Mouse (Mus musculus): ENCODE results near the gene Sigmar1. TPM values are rescaled to one million over a fixed set of nuclear protein-coding genes. Genes with fewer than 3 reads are reported as not detected.

The Sigmar1 gene
- polyA plus RNA-seq, 1 experiment, result 83.9 TPM

- TF ChIP-seq POLR2A (IDR thresholded peaks at IDR 0.05; ENCODE audit: extremely low read depth, insufficient read depth, low read length), result no peak
- TF ChIP-seq CTCF (IDR thresholded peaks at IDR 0.05; ENCODE audit: extremely low read depth, insufficient read depth, low read length), result no peak
- no peak overlapping the region for H3K4me3 ChIP-seq (ENCODE audit: insufficient read depth, low read length)
- H3K27ac ChIP-seq (ENCODE audit: insufficient read depth, low read length), result no peak overlapping the region
- H3K4me1 ChIP-seq (ENCODE audit: control insufficient read depth, insufficient read depth, low read length), result peaks cover 2% of the 10 kb centered on the region; the same call in 1 of the 2 replicates
Measured at GRCm38 (mm10) chr4:41726826-41727621, 28.9 kb downstream of the Sigmar1 start.

GRCm38 (mm10) chr4:41722918-41723351 lies 33.0 kb downstream of the Sigmar1 start, which contains the start of gene Dctn3:
TSS of gene Dctn3 (minus strand) at chr4:41723170.
- Histone ChIP-seq H3K4me3 (ENCODE audit: insufficient read depth, low read length) (peak within 1 kb of the TSS; percentile 86), H3K27ac (ENCODE audit: insufficient read depth, low read length) (no peak within 1 kb of the TSS), H3K4me1 (ENCODE audit: control insufficient read depth, insufficient read depth, low read length) (peaks cover 5% of the 10 kb centered on the region; the same call in 1 of the 2 replicates)
- TF ChIP-seq CTCF (IDR thresholded peaks at IDR 0.05; ENCODE audit: extremely low read depth, insufficient read depth, low read length) (no peak), POLR2A (IDR thresholded peaks at IDR 0.05; ENCODE audit: extremely low read depth, insufficient read depth, low read length) (peak; percentile 96)

- TF ChIP-seq POLR2A (IDR thresholded peaks at IDR 0.05; ENCODE audit: extremely low read depth, insufficient read depth, low read length), result no peak
- H3K4me3 ChIP-seq (ENCODE audit: insufficient read depth, low read length), result no peak overlapping the region
Measured at GRCm38 (mm10) chr4:41716834-41717233, 39.1 kb downstream of the Sigmar1 start.

GRCm38 (mm10) chr4:41715596-41715995 lies 40.4 kb downstream of the Sigmar1 start:
- Histone ChIP-seq H3K4me1 (ENCODE audit: control insufficient read depth, insufficient read depth, low read length) (peaks cover 4% of the 10 kb centered on the region; the same call in 1 of the 2 replicates), H3K4me3 (ENCODE audit: insufficient read depth, low read length) (no peak overlapping the region)
- TF ChIP-seq CTCF (IDR thresholded peaks at IDR 0.05; ENCODE audit: extremely low read depth, insufficient read depth, low read length), result peak; percentile 51
- TF ChIP-seq POLR2A (IDR thresholded peaks at IDR 0.05; ENCODE audit: extremely low read depth, insufficient read depth, low read length), result no peak

More at GRCm38 (mm10) chr4:41716834-41717233, 39.1 kb downstream of the Sigmar1 start:
- peaks cover 6% of the 10 kb centered on the region; the same call in 1 of the 2 replicates for H3K4me1 ChIP-seq (ENCODE audit: control insufficient read depth, insufficient read depth, low read length)
- no peak overlapping the region for H3K27ac ChIP-seq (ENCODE audit: insufficient read depth, low read length)

GRCm38 (mm10) chr4:41715082-41715481 lies 40.9 kb downstream of the Sigmar1 start:
- no peak overlapping the region for H3K27ac ChIP-seq (ENCODE audit: insufficient read depth, low read length)
- TF ChIP-seq POLR2A (IDR thresholded peaks at IDR 0.05; ENCODE audit: extremely low read depth, insufficient read depth, low read length) (no peak), CTCF (IDR thresholded peaks at IDR 0.05; ENCODE audit: extremely low read depth, insufficient read depth, low read length) (no peak)

More at GRCm38 (mm10) chr4:41715596-41715995, 40.4 kb downstream of the Sigmar1 start:
- no peak overlapping the region for H3K27ac ChIP-seq (ENCODE audit: insufficient read depth, low read length)

GRCm38 (mm10) chr4:41714276-41714675 lies 41.7 kb downstream of the Sigmar1 start:
- H3K4me3 ChIP-seq (ENCODE audit: insufficient read depth, low read length), result peak overlapping the region; percentile 85; the same call in 1 of the 2 replicates
- H3K4me1 ChIP-seq (ENCODE audit: control insufficient read depth, insufficient read depth, low read length), result peaks cover 4% of the 10 kb centered on the region; the same call in 1 of the 2 replicates
- peak; percentile 83 for TF ChIP-seq CTCF (IDR thresholded peaks at IDR 0.05; ENCODE audit: extremely low read depth, insufficient read depth, low read length)
- peak; percentile 22; the same call in 1 of the 2 replicates for TF ChIP-seq POLR2A (IDR thresholded peaks at IDR 0.05; ENCODE audit: extremely low read depth, insufficient read depth, low read length)
- H3K27ac ChIP-seq (ENCODE audit: insufficient read depth, low read length), result no peak overlapping the region

More at GRCm38 (mm10) chr4:41715082-41715481, 40.9 kb downstream of the Sigmar1 start:
- Histone ChIP-seq H3K4me1 (ENCODE audit: control insufficient read depth, insufficient read depth, low read length) (peaks cover 4% of the 10 kb centered on the region; the same call in 1 of the 2 replicates), H3K4me3 (ENCODE audit: insufficient read depth, low read length) (no peak overlapping the region)

GRCm38 (mm10) chr4:41713197-41714067 lies 42.5 kb downstream of the Sigmar1 start, which contains the start of gene Rpp25l:
TSS of gene Rpp25l (minus strand) at chr4:41713534.
- peak within 1 kb of the TSS; percentile 74 for H3K27ac ChIP-seq (ENCODE audit: insufficient read depth, low read length)
- peaks cover 4% of the 10 kb centered on the region; the same call in 1 of the 2 replicates for H3K4me1 ChIP-seq (ENCODE audit: control insufficient read depth, insufficient read depth, low read length)
- peak; percentile 71; the same call in 1 of the 2 replicates for TF ChIP-seq POLR2A (IDR thresholded peaks at IDR 0.05; ENCODE audit: extremely low read depth, insufficient read depth, low read length)
- TF ChIP-seq CTCF (IDR thresholded peaks at IDR 0.05; ENCODE audit: extremely low read depth, insufficient read depth, low read length), result no peak

GRCm38 (mm10) chr4:41712421-41713196 lies 43.3 kb downstream of the Sigmar1 start:
- no peak for TF ChIP-seq POLR2A (IDR thresholded peaks at IDR 0.05; ENCODE audit: extremely low read depth, insufficient read depth, low read length)
- no peak for TF ChIP-seq CTCF (IDR thresholded peaks at IDR 0.05; ENCODE audit: extremely low read depth, insufficient read depth, low read length)
- no peak overlapping the region; the same call in 1 of the 2 replicates for H3K27ac ChIP-seq (ENCODE audit: insufficient read depth, low read length)
- H3K4me3 ChIP-seq (ENCODE audit: insufficient read depth, low read length), result peak overlapping the region; percentile 85
- peaks cover 4% of the 10 kb centered on the region; the same call in 1 of the 2 replicates for H3K4me1 ChIP-seq (ENCODE audit: control insufficient read depth, insufficient read depth, low read length)

More at GRCm38 (mm10) chr4:41713197-41714067, 42.5 kb downstream of the Sigmar1 start, which contains the start of gene Rpp25l:
- H3K4me3 ChIP-seq (ENCODE audit: insufficient read depth, low read length), result peak within 1 kb of the TSS; percentile 85

Measured in cortical plate, adult 2 months (tissue).